Mouse (Mus musculus) cerebellum, adult 2 months (tissue): ENCODE measurements at regions not wholly inside any gene's neighbourhood (a gene's known extent, or its start where the extent isn't known, plus 50 kb on each side); places are given as distances from the start of the nearest gene placed in this dataset.

ENCODE experiments used
- DNase-seq, 2 experiments: peaks; one replicate each; pipeline ENCODE4 v3.0.0; 2021
- H3K27ac ChIP-seq: fragments of 200-500 bp; 2 replicates; pipeline ENCODE4 v1.5.1; 2012; ENCODE audit warnings: low read length, control low read depth, inconsistent platforms; ENCODE audit not compliant: insufficient read depth
- H3K27me3 ChIP-seq: fragments of 200-500 bp; 2 replicates; pipeline ENCODE4 v1.6.1; 2012; ENCODE audit warnings: inconsistent platforms, mild to moderate bottlenecking, low read length, moderate library complexity; ENCODE audit not compliant: control insufficient read depth, insufficient read depth
- H3K4me1 ChIP-seq: fragments of 200-500 bp; 2 replicates; pipeline ENCODE4 v1.6.1; 2011; ENCODE audit warnings: low read length; ENCODE audit not compliant: control insufficient read depth, insufficient read depth
- H3K4me3 ChIP-seq: fragments of 200-500 bp; replicated peaks from 2 replicates; pipeline ENCODE3; 2011; ENCODE audit warnings: mild to moderate bottlenecking, low read depth, low read length, control low read depth; ENCODE audit not compliant: insufficient read depth
- CTCF ChIP-seq: fragments of 200-500 bp; IDR thresholded peaks from 2 replicates; pipeline ENCODE4 v1.5.1; 2011; ENCODE audit warnings: low read depth, mild to moderate bottlenecking, control low read depth, low read length, moderate library complexity, borderline replicate concordance; ENCODE audit not compliant: insufficient read depth
- POLR2A ChIP-seq: fragments of 200-500 bp; IDR thresholded peaks from 2 replicates; pipeline ENCODE4 v1.6.1; 2011; ENCODE audit warnings: low read length, control low read depth, borderline replicate concordance; ENCODE audit not compliant: insufficient read depth
- WGBS: fragments of 180-500 bp; shearing (Covaris S2); methylation state at CpG from one replicate; pipeline ENCODE4 v1.1.7; 2018; 5-methylcytosine and 5-hydroxymethylcytosine counted together

GRCm38 (mm10) chr2:171306000-171306399 lies 574.4 kb downstream of the Dok5 start:
- Histone ChIP-seq H3K27ac (no peak overlapping the region), H3K27me3 (no peaks in the 10 kb centered on the region), H3K4me1 (no peaks in the 10 kb centered on the region), H3K4me3 (no peak overlapping the region)
- WGBS, result 19% methylated on average over 12 of the region's 12 CpGs
- no peak for TF ChIP-seq CTCF
- no peak for DNase-seq

GRCm38 (mm10) chr2:171298519-171298918 lies 566.9 kb downstream of the Dok5 start:
- no peak for TF ChIP-seq CTCF
- no peak for TF ChIP-seq POLR2A
- H3K4me1 ChIP-seq, result no peaks in the 10 kb centered on the region
- DNase-seq, result no peak
- H3K27me3 ChIP-seq, result no peaks in the 10 kb centered on the region
- WGBS, result 26% methylated on average over 5 of the region's 5 CpGs
- H3K4me3 ChIP-seq, result no peak overlapping the region
- no peak overlapping the region for H3K27ac ChIP-seq

- no peaks in the 10 kb centered on the region for H3K27me3 ChIP-seq
- no peak for TF ChIP-seq POLR2A
- no peak for TF ChIP-seq CTCF
- H3K4me3 ChIP-seq, result no peak overlapping the region
- H3K27ac ChIP-seq, result no peak overlapping the region
- 88% methylated on average over 5 of the region's 5 CpGs for WGBS
- no peaks in the 10 kb centered on the region for H3K4me1 ChIP-seq
- no peak for DNase-seq
Measured at GRCm38 (mm10) chr2:171295603-171296002, 564.0 kb downstream of the Dok5 start.

- H3K27ac ChIP-seq, result no peak overlapping the region
- no peaks in the 10 kb centered on the region for H3K4me1 ChIP-seq
- H3K4me3 ChIP-seq, result no peak overlapping the region
- H3K27me3 ChIP-seq, result no peaks in the 10 kb centered on the region
- DNase-seq, result no peak
- no peak for TF ChIP-seq CTCF
- TF ChIP-seq POLR2A, result no peak
Measured at GRCm38 (mm10) chr2:171292579-171292978, 561.0 kb downstream of the Dok5 start.

GRCm38 (mm10) chr2:171285719-171286394 lies 554.2 kb downstream of the Dok5 start:
- no peaks in the 10 kb centered on the region for H3K27me3 ChIP-seq
- no peak for DNase-seq
- H3K4me3 ChIP-seq, result no peak overlapping the region
- 29% methylated on average over 6 of the region's 6 CpGs for WGBS
- TF ChIP-seq POLR2A (no peak), CTCF (no peak)
- no peaks in the 10 kb centered on the region for H3K4me1 ChIP-seq
- no peak overlapping the region for H3K27ac ChIP-seq

- Histone ChIP-seq H3K27me3 (no peaks in the 10 kb centered on the region), H3K27ac (no peak overlapping the region), H3K4me3 (no peak overlapping the region), H3K4me1 (no peaks in the 10 kb centered on the region)
- WGBS, result 77% methylated on average over 3 of the region's 3 CpGs
- DNase-seq, result no peak
- TF ChIP-seq POLR2A (no peak), CTCF (no peak)
Measured at GRCm38 (mm10) chr2:171280132-171280531, 548.5 kb downstream of the Dok5 start.

GRCm38 (mm10) chr2:171279319-171279718 lies 547.7 kb downstream of the Dok5 start:
- DNase-seq, result no peak
- Histone ChIP-seq H3K4me1 (no peaks in the 10 kb centered on the region), H3K27me3 (no peaks in the 10 kb centered on the region), H3K4me3 (no peak overlapping the region), H3K27ac (no peak overlapping the region)
- TF ChIP-seq POLR2A (no peak), CTCF (no peak)
- WGBS, result 82% methylated on average over 3 of the region's 3 CpGs

GRCm38 (mm10) chr2:171253194-171253593 lies 521.6 kb downstream of the Dok5 start:
- WGBS, result 30% methylated on average over 10 of the region's 10 CpGs
- no peaks in the 10 kb centered on the region for H3K4me1 ChIP-seq
- H3K27me3 ChIP-seq, result no peaks in the 10 kb centered on the region
- TF ChIP-seq CTCF, result no peak
- TF ChIP-seq POLR2A, result no peak
- H3K27ac ChIP-seq, result no peak overlapping the region
- DNase-seq, result no peak
- H3K4me3 ChIP-seq, result no peak overlapping the region
